Mouse (Mus musculus) kidney, postnatal 4 days (tissue): Measurements from ENCODE around the gene Glipr1l2.
"Not testable (repeated sequence)": the region's sequence is repeated elsewhere in the genome, so short reads cannot be mapped to it uniquely, and the experiment has no call there.

Source experiments
- DNase-seq, 2 experiments: peaks; one replicate each; pipeline ENCODE4 v3.0.0; 2021; ENCODE audit warnings: mixed read lengths in 2 of 2

Gene Glipr1l2

GRCm38 (mm10) chr10:112083157-112083556, at the start of gene Glipr1l2:
Gene Glipr1l2, plus strand, starts transcription at chr10:112083354.
- no peak for DNase-seq

DNA sequence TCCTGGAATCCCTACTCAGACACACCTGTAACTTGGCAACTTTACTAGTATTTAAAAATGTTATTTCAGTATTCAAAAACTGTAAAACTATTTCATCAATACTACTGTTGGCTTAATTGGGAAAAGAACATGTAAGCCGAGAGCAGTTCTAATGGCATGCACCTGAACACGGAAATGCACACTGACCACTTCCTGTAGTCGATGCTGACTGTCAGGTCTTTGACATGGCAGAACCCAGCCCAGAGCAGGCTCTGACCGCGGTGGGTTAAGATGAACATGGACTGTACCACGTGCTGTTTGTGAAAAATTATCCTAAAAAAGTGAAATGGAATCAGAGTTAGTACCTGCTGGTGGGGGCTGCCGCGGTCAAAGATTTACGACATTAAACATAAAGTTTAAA, 39.6 kb upstream of the Glipr1l2 start:
- not testable (repeated sequence) for DNase-seq

DNA sequence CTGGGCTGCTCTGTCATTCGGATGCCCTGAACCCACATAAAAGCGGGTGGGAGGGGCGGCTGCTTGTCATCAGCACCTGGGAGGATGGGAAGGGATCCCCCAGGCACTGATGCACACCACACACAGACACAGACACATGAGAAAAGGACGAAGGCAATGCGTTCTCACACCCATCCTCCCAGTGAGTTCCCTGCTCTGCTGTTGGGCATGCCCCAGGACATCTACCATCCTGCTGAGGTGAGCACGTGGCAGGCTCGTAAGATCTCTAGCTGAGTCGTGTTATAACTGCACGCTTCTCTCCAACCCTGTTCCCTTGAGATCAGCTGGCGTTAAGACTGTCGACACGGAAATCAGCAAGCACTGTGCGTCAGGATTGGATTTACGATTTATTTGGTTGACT, 38.9 kb upstream of the Glipr1l2 start:
- DNase-seq: not testable (repeated sequence)

DNA sequence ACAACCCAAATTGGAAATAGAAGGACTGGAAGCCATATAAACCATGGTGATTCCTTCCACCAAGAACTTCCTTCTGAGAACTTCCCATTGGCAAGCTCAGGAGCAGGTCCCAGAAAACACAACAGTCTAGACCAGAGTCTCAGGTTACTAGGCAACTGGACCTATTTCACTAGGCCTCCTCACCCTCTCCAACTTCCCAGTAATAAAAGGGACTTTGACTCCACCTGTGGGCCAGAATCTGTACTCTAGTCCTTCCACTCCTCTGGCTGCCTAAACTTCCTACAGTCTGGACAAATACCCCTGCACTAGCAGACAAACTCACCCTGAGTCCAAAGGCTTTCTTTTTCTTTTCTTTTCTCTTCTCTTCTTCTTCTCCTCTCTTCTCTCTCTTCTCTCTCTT, 31.9 kb upstream of the Glipr1l2 start:
- DNase-seq: no peak

DNA sequence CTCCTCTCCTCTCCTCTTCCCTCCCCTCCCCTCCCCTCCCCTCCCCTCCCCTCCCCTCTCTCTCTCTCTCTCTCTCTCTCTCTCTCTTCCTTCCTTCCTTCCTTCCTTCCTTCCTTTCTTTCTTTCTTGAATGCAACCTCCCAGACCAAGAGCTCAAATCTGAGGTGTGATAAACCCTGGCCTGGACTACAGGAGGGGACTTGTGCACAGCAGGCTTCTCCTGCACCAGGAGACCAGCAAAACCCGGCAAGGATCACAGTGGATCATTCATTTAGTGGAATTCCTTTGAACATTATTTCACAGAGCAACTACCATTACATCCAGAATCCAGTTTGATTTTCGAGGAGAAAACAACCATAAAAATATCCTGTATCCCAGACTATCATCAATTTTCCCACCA, 31.2 kb upstream of the Glipr1l2 start:
- DNase-seq: peak; percentile 34 to 49

- DNase-seq: peak; percentile 77 to 83
These were observed 23.2 kb upstream of the Glipr1l2 start, which contains the start of gene Glipr1l1 for GRCm38 (mm10) chr10:112059702-112060582. Gene Glipr1l1, plus strand, starts transcription at chr10:112060189.

DNA sequence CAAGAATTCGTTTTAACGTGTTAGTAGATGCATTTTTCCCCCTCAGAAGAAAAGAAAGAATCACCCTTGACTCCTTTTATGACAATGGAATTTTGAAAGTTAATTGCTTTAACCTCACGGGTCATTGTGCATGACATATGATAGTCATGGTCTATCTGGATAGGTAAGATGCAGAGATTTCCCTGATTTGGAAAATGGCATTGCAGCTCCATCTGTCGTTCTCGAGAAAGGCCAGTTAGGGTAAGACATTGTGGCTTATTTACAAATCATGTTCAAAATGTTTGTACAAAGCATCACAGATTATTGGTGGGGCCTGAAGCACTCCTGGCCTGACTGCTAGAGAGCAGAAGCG, 22.6 kb upstream of the Glipr1l2 start:
- DNase-seq: not testable (repeated sequence)

GRCm38 (mm10) chr10:112080044-112080443, 3.1 kb upstream of the Glipr1l2 start:
- no peak for DNase-seq

DNA sequence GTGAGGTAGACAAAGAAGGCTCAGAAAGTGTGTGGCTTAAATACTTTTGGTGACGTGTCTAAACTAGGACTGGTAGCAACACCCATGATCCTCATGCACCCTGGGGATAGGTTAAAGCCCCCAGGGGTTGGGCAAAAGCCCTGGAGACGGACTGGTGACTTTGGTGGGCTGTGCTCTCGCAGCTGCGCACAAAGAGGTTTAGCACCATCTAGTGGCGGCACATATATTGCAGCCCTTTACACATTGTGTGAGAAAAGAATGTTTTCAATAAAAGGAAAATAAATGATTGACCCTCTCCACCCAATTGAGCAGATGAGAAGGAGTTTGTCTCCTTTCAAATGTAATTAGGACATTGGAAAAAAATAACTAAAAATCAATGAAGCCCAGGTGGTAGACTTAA, 22.6 kb downstream of the Glipr1l2 start:
- DNase-seq: peak; percentile 75 to 76

DNA sequence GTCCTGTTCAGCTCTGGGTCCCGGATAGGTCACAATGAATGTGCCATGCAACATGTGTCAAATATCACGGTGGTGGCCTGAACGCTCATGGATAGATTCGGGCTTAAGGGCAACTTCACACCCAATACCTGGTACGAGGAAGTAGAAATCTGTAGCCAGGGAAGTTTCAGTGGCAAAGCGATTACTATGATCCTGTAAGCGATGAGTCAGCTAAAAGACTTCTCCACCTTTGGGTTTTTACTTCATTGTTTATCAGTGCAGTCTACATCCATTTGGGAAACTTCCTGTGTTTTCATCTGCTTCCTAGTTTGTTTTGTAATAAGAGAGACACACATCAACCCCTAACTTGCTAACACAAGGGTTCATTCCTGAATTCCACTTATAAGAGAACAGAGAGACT, 27.2 kb downstream of the Glipr1l2 start:
- DNase-seq: no peak

DNA sequence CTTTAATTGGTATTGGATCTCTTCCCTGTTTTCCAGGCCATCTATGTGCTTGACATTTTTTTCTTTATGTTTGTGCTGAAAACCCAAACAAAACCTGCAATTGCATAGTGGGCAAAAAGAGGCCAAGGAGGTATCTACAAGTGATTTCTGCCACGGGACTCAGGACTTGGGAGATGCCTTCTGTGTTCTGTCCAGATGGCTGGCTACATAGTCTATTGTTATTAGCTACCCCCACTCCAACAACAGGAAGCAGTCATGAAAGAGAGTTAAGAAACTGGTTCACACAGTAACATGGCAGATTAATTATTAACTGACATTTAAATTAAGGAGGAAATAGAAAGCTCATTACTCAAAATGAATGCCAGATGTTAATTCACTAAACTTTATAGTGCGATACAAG, 41.9 kb downstream of the Glipr1l2 start:
- DNase-seq: not testable (repeated sequence)

- not testable (repeated sequence) for DNase-seq
These were observed 44.6 kb downstream of the Glipr1l2 start for GRCm38 (mm10) chr10:112127682-112128230.

GRCm38 (mm10) chr10:112132194-112132593, 49.0 kb downstream of the Glipr1l2 start:
- DNase-seq: no peak

GRCm38 (mm10) chr10:112138050-112138870, 55.1 kb downstream of the Glipr1l2 start:
- DNase-seq: peak; percentile 25 to 50

DNA sequence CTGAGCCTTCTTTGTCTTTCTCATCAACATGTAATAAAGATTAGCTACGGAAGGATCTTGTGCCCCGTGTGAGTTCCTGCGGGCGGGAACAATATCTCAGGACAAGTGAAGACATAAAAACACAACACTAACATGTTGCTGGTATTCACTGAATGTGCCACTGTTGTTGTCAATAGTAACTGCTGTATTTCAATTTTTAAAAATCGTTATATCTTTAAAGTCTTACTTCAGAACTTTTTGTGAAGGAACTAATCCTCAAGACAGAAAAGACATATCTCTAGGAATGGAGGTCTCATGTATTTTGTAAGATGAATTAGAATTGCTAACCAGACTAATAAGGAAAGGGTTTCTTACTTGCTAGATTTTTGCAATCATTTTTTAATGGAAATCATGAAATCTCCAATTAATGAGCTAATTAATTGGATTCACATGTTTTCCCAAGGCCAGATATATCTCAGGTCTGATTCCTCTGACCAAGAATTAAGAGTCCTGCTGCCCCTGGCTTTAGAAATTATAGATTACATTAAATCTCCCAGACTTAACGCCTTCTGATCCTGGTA, 55.8 kb downstream of the Glipr1l2 start:
- no peak for DNase-seq

GRCm38 (mm10) chr10:112139834-112140233, 56.7 kb downstream of the Glipr1l2 start:
- DNase-seq: no peak
